Mouse (Mus musculus) limb, embryonic 15.5 days (tissue): Measurements from ENCODE around the gene Eif4g3. TPM values are rescaled to one million over a fixed set of nuclear protein-coding genes. Genes with fewer than 3 reads are reported as not detected.
"Not testable (repeated sequence)": the region's sequence is repeated elsewhere in the genome, so short reads cannot be mapped to it uniquely, and the experiment has no call there.

Experiments used
- ATAC-seq: fragments of 200-750 bp; cut with Nextera tagmentation; 2 replicates; pipeline ENCODE4 v1.8.0; 2017; ENCODE audit warnings: low read depth, moderate TSS enrichment; ENCODE audit not compliant: insufficient number of reproducible peaks, low FRiP score, low TSS enrichment
- H3K27ac ChIP-seq: fragments of 300-500 bp; sonication (generic); 2 replicates; pipeline ENCODE4 v1.5.1; 2015; ENCODE audit warnings: moderate library complexity, mild to moderate bottlenecking, inconsistent platforms
- H3K27me3 ChIP-seq: fragments of 300-500 bp; sonication (generic); 2 replicates; pipeline ENCODE4 v1.6.1; 2015; ENCODE audit warnings: inconsistent platforms
- H3K36me3 ChIP-seq: fragments of 300-500 bp; sonication (generic); 2 replicates; pipeline ENCODE4 v1.6.1; 2015; ENCODE audit warnings: inconsistent platforms
- H3K4me1 ChIP-seq: fragments of 300-500 bp; sonication (generic); 2 replicates; pipeline ENCODE4 v1.6.1; 2015; ENCODE audit warnings: inconsistent platforms
- H3K4me2 ChIP-seq: fragments of 300-500 bp; sonication (generic); 2 replicates; pipeline ENCODE4 v1.6.1; 2015; ENCODE audit warnings: mild to moderate bottlenecking, inconsistent platforms
- H3K4me3 ChIP-seq: fragments of 300-500 bp; sonication (generic); 2 replicates; pipeline ENCODE4 v1.5.1; 2015; ENCODE audit warnings: mild to moderate bottlenecking, inconsistent platforms
- H3K9ac ChIP-seq: fragments of 300-500 bp; sonication (generic); 2 replicates; pipeline ENCODE4 v1.6.1; 2015; ENCODE audit warnings: inconsistent platforms
- H3K9me3 ChIP-seq: fragments of 300-500 bp; sonication (generic); 2 replicates; pipeline ENCODE4 v1.6.1; 2016; ENCODE audit warnings: inconsistent platforms
- WGBS: fragments of 180-500 bp; shearing (Covaris S2); methylation state at CpG from one replicate; pipeline ENCODE4 v1.1.7; 2015; 5-methylcytosine and 5-hydroxymethylcytosine counted together
- polyA plus RNA-seq: library from polyadenylated mRNA; unstranded; fragments of >200 nt; fragmentation: Nextera tagmentation; extraction: Ambion mirVana; gene quantifications from 2 replicates; pipeline ENCODE4 v1.2.1, GENCODE M21; 2015

The Eif4g3 gene
- polyA plus RNA-seq, 1 experiment from 2014 or later: 29.1 TPM

GRCm38 (mm10) chr4:137963881-137964584 is 28.8 kb upstream of the Eif4g3 start:
- WGBS: 76% methylated on average over 9 of the region's 9 CpGs
- no peak overlapping the region for H3K4me2 ChIP-seq
- peaks cover 64% of the 10 kb centered on the region for H3K36me3 ChIP-seq
- H3K4me1 ChIP-seq: no peaks in the 10 kb centered on the region
- ATAC-seq: no peak
- H3K9ac ChIP-seq: no peak overlapping the region
- no peak overlapping the region for H3K27ac ChIP-seq
- no peaks in the 10 kb centered on the region for H3K27me3 ChIP-seq
- H3K4me3 ChIP-seq: no peak overlapping the region
- no peaks in the 10 kb centered on the region for H3K9me3 ChIP-seq

DNA sequence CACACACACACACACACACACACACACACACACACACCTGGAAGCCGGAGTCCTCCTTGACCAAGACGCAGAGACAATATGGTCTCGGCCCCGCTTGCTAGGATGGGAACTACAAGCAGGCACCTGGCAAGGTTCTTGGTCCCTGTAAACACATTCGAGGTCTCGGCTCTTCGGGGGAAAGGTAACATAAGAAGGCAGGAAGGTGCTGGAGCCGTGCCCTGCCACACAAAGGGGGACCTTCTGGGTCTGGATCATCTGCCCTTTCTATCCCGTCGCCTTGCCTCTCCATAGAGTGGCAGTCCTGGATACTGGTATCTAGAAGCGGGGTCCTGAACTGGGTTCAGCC is 28.3 kb upstream of the Eif4g3 start:
- 93% methylated on average over 11 of the region's 11 CpGs for WGBS
- Histone ChIP-seq H3K4me2 (no peak overlapping the region), H3K9me3 (no peaks in the 10 kb centered on the region), H3K9ac (no peak overlapping the region), H3K4me3 (no peak overlapping the region), H3K36me3 (peaks cover 59% of the 10 kb centered on the region), H3K27me3 (no peaks in the 10 kb centered on the region), H3K4me1 (no peaks in the 10 kb centered on the region), H3K27ac (no peak overlapping the region)
- no peak for ATAC-seq

- no peak overlapping the region for H3K9ac ChIP-seq
- ATAC-seq: no peak
- H3K27ac ChIP-seq: no peak overlapping the region
- no peaks in the 10 kb centered on the region for H3K4me1 ChIP-seq
- 11% methylated on average over 9 of the region's 9 CpGs for WGBS
- peaks cover 24% of the 10 kb centered on the region for H3K36me3 ChIP-seq
- no peak overlapping the region for H3K4me2 ChIP-seq
- H3K4me3 ChIP-seq: no peak overlapping the region
- no peaks in the 10 kb centered on the region for H3K9me3 ChIP-seq
- no peaks in the 10 kb centered on the region for H3K27me3 ChIP-seq
Observed at GRCm38 (mm10) chr4:137968203-137968602, 24.6 kb upstream of the Eif4g3 start.

DNA sequence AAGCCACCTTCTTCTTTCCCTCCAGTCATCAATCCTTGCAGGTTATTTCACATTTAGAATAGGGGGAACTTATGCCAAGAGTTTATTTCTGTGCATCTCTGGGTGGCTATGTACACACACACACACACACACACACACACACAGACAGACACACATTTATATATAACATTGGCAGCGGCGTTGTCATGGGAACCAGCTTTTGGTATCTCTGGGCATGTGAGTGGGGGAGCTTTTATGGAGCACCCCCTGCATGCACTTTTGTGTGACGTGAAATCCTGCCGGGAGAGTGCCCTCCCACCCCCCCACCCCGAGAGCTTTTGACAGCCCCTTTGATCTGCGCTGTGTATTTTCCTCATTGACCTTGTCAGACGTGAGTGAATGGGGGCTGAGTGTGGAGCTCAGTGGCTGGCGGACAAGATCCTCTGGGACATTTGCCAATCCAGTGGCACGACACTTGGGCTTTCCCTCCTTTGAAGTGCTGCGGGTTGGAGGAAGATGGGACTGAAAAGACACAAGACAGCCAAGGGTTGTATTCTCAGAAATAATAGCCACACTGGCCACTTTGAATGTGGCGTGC is 22.1 kb upstream of the Eif4g3 start:
- ATAC-seq, H3K4me1 ChIP-seq, H3K9me3 ChIP-seq, H3K27me3 ChIP-seq, H3K4me2 ChIP-seq, H3K9ac ChIP-seq, H3K4me3 ChIP-seq, H3K36me3 ChIP-seq, H3K27ac ChIP-seq: not testable (repeated sequence)
- no CpG with 5 or more reads among the region's 11 CpGs for WGBS

- H3K27me3 ChIP-seq, H3K4me2 ChIP-seq, ATAC-seq, H3K36me3 ChIP-seq, H3K4me1 ChIP-seq, H3K4me3 ChIP-seq, H3K9me3 ChIP-seq, H3K27ac ChIP-seq, H3K9ac ChIP-seq: not testable (repeated sequence)
- WGBS: no CpG with 5 or more reads among the region's 11 CpGs
Observed at GRCm38 (mm10) chr4:137974856-137975432, 17.9 kb upstream of the Eif4g3 start.

DNA sequence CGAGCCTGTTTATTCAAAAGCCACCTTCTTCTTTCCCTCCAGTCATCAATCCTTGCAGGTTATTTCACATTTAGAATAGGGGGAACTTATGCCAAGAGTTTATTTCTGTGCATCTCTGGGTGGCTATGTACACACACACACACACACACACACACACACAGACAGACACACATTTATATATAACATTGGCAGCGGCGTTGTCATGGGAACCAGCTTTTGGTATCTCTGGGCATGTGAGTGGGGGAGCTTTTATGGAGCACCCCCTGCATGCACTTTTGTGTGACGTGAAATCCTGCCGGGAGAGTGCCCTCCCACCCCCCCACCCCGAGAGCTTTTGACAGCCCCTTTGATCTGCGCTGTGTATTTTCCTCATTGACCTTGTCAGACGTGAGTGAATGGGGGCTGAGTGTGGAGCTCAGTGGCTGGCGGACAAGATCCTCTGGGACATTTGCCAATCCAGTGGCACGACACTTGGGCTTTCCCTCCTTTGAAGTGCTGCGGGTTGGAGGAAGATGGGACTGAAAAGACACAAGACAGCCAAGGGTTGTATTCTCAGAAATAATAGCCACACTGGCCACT is 13.7 kb upstream of the Eif4g3 start:
- H3K9ac ChIP-seq, H3K4me3 ChIP-seq, H3K27me3 ChIP-seq, H3K4me1 ChIP-seq, H3K36me3 ChIP-seq, H3K27ac ChIP-seq, H3K4me2 ChIP-seq, ATAC-seq, H3K9me3 ChIP-seq: not testable (repeated sequence)
- WGBS: no CpG with 5 or more reads among the region's 11 CpGs

DNA sequence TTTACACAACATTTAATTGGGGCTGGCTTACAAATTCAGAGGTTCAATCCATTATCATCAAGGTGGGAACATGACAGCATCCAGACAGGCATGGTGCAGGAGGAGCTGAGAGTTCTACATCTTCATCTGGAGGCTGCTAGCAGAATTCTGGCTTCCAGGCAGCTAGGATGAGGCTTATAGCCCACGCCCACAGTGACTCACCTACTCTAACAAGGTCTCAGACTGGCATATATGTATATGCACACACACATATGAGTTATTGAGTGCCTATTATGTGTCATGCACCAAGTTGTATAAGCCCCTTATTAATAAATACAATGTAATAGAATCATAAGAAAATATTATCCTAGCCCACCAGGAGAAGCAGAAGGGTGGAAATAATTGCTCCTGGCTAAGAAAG is 10.0 kb upstream of the Eif4g3 start:
- Histone ChIP-seq H3K36me3 (no peaks in the 10 kb centered on the region), H3K4me1 (peaks cover 4% of the 10 kb centered on the region; the same call in 1 of the 2 replicates), H3K4me2 (no peak overlapping the region), H3K9ac (no peak overlapping the region), H3K27ac (no peak overlapping the region), H3K9me3 (no peaks in the 10 kb centered on the region), H3K27me3 (no peaks in the 10 kb centered on the region), H3K4me3 (no peak overlapping the region)
- no peak for ATAC-seq
- WGBS: 63% methylated on average over 1 of the region's 1 CpGs

GRCm38 (mm10) chr4:137984212-137984611 is 8.6 kb upstream of the Eif4g3 start:
- WGBS: 29% methylated on average over 10 of the region's 10 CpGs
- no peak overlapping the region for H3K9ac ChIP-seq
- H3K27ac ChIP-seq: no peak overlapping the region
- peaks cover 4% of the 10 kb centered on the region; the same call in 1 of the 2 replicates for H3K4me1 ChIP-seq
- H3K4me2 ChIP-seq: no peak overlapping the region
- no peak overlapping the region for H3K4me3 ChIP-seq
- ATAC-seq: no peak
- no peaks in the 10 kb centered on the region for H3K27me3 ChIP-seq
- no peaks in the 10 kb centered on the region for H3K36me3 ChIP-seq
- H3K9me3 ChIP-seq: no peaks in the 10 kb centered on the region

DNA sequence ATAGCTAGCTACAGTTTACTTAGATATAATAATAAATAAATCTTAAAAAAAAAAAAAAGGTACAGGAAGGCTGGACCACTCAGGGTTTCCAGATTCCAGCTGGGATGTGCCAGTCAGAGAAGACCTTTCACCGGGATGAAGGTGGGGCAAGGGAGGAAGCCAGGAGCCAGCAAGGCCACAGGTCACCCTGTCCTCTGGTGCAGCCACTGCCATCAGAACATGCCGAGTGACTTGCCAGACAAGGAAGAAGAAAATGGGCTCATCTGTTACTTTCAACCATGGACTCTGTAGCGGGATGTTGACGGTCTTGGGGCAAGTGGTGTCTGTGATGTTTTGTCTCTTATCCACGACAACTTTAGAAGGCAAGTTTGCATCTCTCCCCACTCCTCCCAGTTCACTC is 8.1 kb upstream of the Eif4g3 start:
- ATAC-seq: no peak
- Histone ChIP-seq H3K27me3 (no peaks in the 10 kb centered on the region), H3K4me3 (no peak overlapping the region), H3K4me2 (no peak overlapping the region), H3K9me3 (no peaks in the 10 kb centered on the region), H3K9ac (no peak overlapping the region), H3K4me1 (peaks cover 4% of the 10 kb centered on the region; the same call in 1 of the 2 replicates), H3K36me3 (no peaks in the 10 kb centered on the region), H3K27ac (no peak overlapping the region)
- 77% methylated on average over 5 of the region's 5 CpGs for WGBS

DNA sequence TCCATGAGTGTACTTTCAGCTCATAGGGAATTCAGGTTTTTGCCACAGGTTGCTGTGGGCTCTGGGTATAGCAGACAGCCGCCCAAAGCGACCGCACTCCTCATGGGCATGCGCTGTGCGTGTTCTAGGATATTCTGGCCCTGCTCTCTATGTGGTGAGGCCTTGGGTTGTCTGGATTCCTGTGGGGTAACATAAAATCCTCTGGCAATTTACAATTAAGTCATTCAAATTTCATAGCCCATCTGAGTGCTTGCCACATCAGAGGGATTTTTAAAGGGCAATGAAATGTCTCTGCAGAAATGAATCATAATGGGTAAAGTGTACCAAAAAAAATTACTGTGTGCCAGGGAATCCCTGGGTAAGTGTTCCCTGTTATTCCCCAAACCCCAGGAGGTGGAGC is 3.4 kb upstream of the Eif4g3 start:
- H3K4me1 ChIP-seq: peaks cover 8% of the 10 kb centered on the region; the same call in 1 of the 2 replicates
- 63% methylated on average over 5 of the region's 5 CpGs for WGBS
- H3K4me2 ChIP-seq: no peak overlapping the region
- H3K27ac ChIP-seq: no peak overlapping the region
- no peaks in the 10 kb centered on the region for H3K36me3 ChIP-seq
- no peaks in the 10 kb centered on the region for H3K9me3 ChIP-seq
- H3K4me3 ChIP-seq: no peak overlapping the region
- H3K9ac ChIP-seq: no peak overlapping the region
- ATAC-seq: no peak
- peaks cover 7% of the 10 kb centered on the region; the same call in 1 of the 2 replicates for H3K27me3 ChIP-seq

- Histone ChIP-seq H3K27me3 (peaks cover 7% of the 10 kb centered on the region; the same call in 1 of the 2 replicates), H3K9ac (no peak overlapping the region), H3K4me2 (no peak overlapping the region), H3K4me1 (peaks cover 17% of the 10 kb centered on the region), H3K4me3 (no peak overlapping the region), H3K9me3 (no peaks in the 10 kb centered on the region), H3K36me3 (no peaks in the 10 kb centered on the region), H3K27ac (no peak overlapping the region)
- ATAC-seq: no peak
- WGBS: 70% methylated on average over 4 of the region's 4 CpGs
Observed at GRCm38 (mm10) chr4:137990433-137990832, 2.4 kb upstream of the Eif4g3 start.

GRCm38 (mm10) chr4:137991240-137991639 is 1.6 kb upstream of the Eif4g3 start:
- no peak overlapping the region for H3K27ac ChIP-seq
- H3K4me1 ChIP-seq: peaks cover 25% of the 10 kb centered on the region
- H3K9ac ChIP-seq: no peak overlapping the region
- H3K36me3 ChIP-seq: 0 out of 2 replicates have a peak, but pooled peaks cover 4% of the 10 kb centered on the region
- no peak overlapping the region for H3K4me2 ChIP-seq
- no peak for ATAC-seq
- no peak overlapping the region for H3K4me3 ChIP-seq
- 84% methylated on average over 7 of the region's 7 CpGs for WGBS
- peaks cover 7% of the 10 kb centered on the region; the same call in 1 of the 2 replicates for H3K27me3 ChIP-seq
- H3K9me3 ChIP-seq: no peaks in the 10 kb centered on the region
